9 mouse cellular contexts compared by ENCODE assay signal in the genomic region with DNA sequence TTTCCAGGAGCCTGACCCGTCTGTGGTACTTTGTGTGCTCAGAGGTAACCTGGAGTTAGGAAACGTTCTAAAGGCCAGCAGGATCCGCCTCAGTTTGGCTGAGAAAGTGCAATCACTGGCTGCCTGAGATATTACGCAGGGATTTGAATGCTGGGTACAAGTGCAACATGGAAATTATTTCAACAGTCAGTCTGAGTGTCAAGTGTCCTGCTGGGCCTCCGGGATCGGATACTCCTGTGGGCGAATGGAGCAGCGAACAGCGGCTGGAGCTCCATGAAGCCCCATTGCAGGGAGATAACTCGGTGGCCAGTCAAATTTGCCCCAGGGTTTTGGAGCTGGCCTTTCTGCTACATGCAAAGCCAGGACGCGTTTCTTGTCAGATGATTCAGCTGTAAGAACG.
DNase-seq lines count a peak whose midpoint lies in the region; TF ChIP-seq lines count a peak whose summit lies in the region.
"Had no signal": no experiment of that assay in that cellular context is flagged by ENCODE, and none has a peak within 500 bp of the region (broad histone marks: within the 10 kb centered on the region; RNA-seq: fewer than 3 reads in every experiment).

No protein-coding gene starts in this region.

- intact Hi-C loops in left cerebral cortex, adult 2 months (cut with DNase I), result loop anchor here (5.0 kb wide), 1 partner anchor 157 kb away; no protein-coding TSS in a partner anchor
- intact Hi-C loops in left cerebral cortex, postnatal 25 days (cut with DNase I), result loop anchor here (10.0 kb wide), 1 partner anchor 336 kb away; a partner anchor contains a TSS

- DNase-seq in left cerebral cortex, adult 2 months (ENCODE audit: extremely low spot score in 1 of 2, low spot score in 2 of 2), result no peak
- DNase-seq in left cerebral cortex, postnatal 25 days (ENCODE audit: low spot score in 2 of 2), result no peak
- peak; percentile 72 to 77 for DNase-seq in gastrocnemius, adult 8-10 months (ENCODE audit: low spot score in 2 of 2)
- peak; percentile 70 for DNase-seq in lung, postnatal 25 days (ENCODE audit: low spot score)
- DNase-seq in thymus, postnatal 25 days, result no peak
- no peak for DNase-seq in layer of hippocampus, postnatal 25 days (ENCODE audit: extremely low spot score in 1 of 2, low spot score in 1 of 2)

- H3K27ac ChIP-seq in left cerebral cortex, adult 2 months, result peak overlapping the region; percentile 63; the same call in 1 of the 2 replicates
- no peak overlapping the region for H3K27ac ChIP-seq in bone marrow macrophage, adult 2 months (ENCODE audit: insufficient read depth, low read depth, low read length)
- H3K27ac ChIP-seq: embryonic facial prominence, embryonic 15.5 days; hindbrain, embryonic 12.5 days had no signal

- H3K4me1 ChIP-seq in bone marrow macrophage, adult 2 months (ENCODE audit: control insufficient read depth, insufficient read depth, low read length), result no peaks in the 10 kb centered on the region

- TF ChIP-seq CTCF in left cerebral cortex, adult 2 months (IDR thresholded peaks at IDR 0.05), result no peak
- TF ChIP-seq CTCF in bone marrow macrophage, adult 2 months (IDR thresholded peaks at IDR 0.05; ENCODE audit: low read depth, low read length), result no peak

- TF ChIP-seq POLR2A in bone marrow macrophage, adult 2 months (IDR thresholded peaks at IDR 0.05; ENCODE audit: borderline replicate concordance, low read depth, low read length), result no peak

- H3K4me3 ChIP-seq in left cerebral cortex, adult 2 months, result no peak overlapping the region
- peak overlapping the region; percentile 15 for H3K4me3 ChIP-seq in bone marrow macrophage, adult 2 months (ENCODE audit: insufficient read depth, low read length)
- H3K4me3 ChIP-seq: embryonic facial prominence, embryonic 15.5 days; hindbrain, embryonic 12.5 days had no signal

Comparison
In these comparisons a context has a peak if more than half of its experiments do, and no peak if none do; other contexts are left out.
1. DNase-seq: peak in gastrocnemius, adult 8-10 months (2 of 2) and lung, postnatal 25 days (single experiment); none in left cerebral cortex, adult 2 months (0 of 2), left cerebral cortex, postnatal 25 days (0 of 2), thymus, postnatal 25 days (single experiment) and layer of hippocampus, postnatal 25 days (0 of 2).